Mouse (Mus musculus) megakaryocyte, embryonic 14.5 days (primary cell): ENCODE measurements around the gene Igfbpl1.

ENCODE experiments used
- FLI1 ChIP-seq: IDR thresholded peaks from 2 replicates; pipeline ENCODE4 v1.6.1; 2012; ENCODE audit warnings: low read length, inconsistent platforms, mixed read lengths
- GATA1 ChIP-seq: IDR thresholded peaks from 3 replicates; pipeline ENCODE4 v1.6.1; 2012; ENCODE audit warnings: mixed read lengths, low read length, inconsistent platforms, borderline replicate concordance

- TF ChIP-seq GATA1 (no peak), FLI1 (no peak)
Observed at GRCm38 (mm10) chr4:45785959-45786358, 40.8 kb downstream of the Igfbpl1 start.
